Mouse (Mus musculus): Measurements from ENCODE around the gene Acox2.

DNA sequence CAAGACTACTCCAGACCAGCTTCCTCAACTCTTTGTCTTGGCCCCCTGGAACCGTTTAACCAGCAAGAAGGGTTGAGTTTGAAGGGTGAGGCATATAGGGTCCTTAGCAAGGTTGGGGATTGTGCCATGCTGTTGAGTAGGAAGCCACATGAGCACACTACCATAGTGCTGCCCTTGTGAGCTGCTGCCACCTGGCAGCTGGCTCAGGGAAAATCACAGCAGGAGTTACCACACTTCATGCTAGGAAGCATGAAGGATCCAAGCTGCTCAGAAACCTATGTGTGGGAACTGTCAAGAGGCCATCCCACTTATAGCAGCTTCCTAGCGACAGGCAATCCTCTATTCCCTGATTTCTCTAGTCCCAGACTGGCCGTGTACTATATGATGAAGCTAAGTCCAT is 49.5 kb upstream of the Acox2 start:
- TF ChIP-seq POLR2A (IDR thresholded peaks at IDR 0.05; ENCODE audit: insufficient read depth, low read depth, low read length) (no peak), CTCF (IDR thresholded peaks at IDR 0.05; ENCODE audit: insufficient read depth, low read depth, low read length) (no peak)

Measured in olfactory bulb, adult 2 months (tissue).